Mouse (Mus musculus) heart, embryonic 16.5 days (tissue): Measurements from ENCODE around the gene Slit3. TPM values are rescaled to one million over a fixed set of nuclear protein-coding genes. Genes with fewer than 3 reads are reported as not detected.

ENCODE experiments used
- ATAC-seq: fragments of 200-750 bp; cut with Nextera tagmentation; replicated peaks from 2 replicates; pipeline ENCODE4 v1.8.0; 2017; ENCODE audit warnings: moderate number of reproducible peaks; ENCODE audit not compliant: insufficient read depth, low FRiP score; ENCODE audit errors: extremely low read depth
- H3K27ac ChIP-seq: fragments of 300-500 bp; sonication (generic); 2 replicates; pipeline ENCODE4 v1.5.1; 2014; ENCODE audit warnings: mild to moderate bottlenecking, low read length, control low read depth, moderate library complexity
- H3K27me3 ChIP-seq: fragments of 300-500 bp; sonication (generic); 2 replicates; pipeline ENCODE4 v1.6.1; 2014; ENCODE audit warnings: low read length, mixed read lengths; ENCODE audit not compliant: control insufficient read depth, insufficient read depth
- H3K36me3 ChIP-seq: fragments of 300-500 bp; sonication (generic); 2 replicates; pipeline ENCODE4 v1.6.1; 2014; ENCODE audit not compliant: control insufficient read depth, insufficient read depth
- H3K4me1 ChIP-seq: fragments of 300-500 bp; sonication (generic); 2 replicates; pipeline ENCODE4 v1.6.1; 2014; ENCODE audit warnings: low read length, mixed read lengths; ENCODE audit not compliant: control insufficient read depth, insufficient read depth
- H3K4me2 ChIP-seq: fragments of 300-500 bp; sonication (generic); 2 replicates; pipeline ENCODE4 v1.6.1; 2014; ENCODE audit warnings: low read depth, mild to moderate bottlenecking, control low read depth, low read length
- H3K4me3 ChIP-seq: fragments of 300-500 bp; sonication (generic); 2 replicates; pipeline ENCODE4 v1.5.1; 2014; ENCODE audit warnings: mild to moderate bottlenecking, control low read depth, low read length
- H3K9ac ChIP-seq: fragments of 300-500 bp; sonication (generic); 2 replicates; pipeline ENCODE4 v1.6.1; 2014; ENCODE audit warnings: low read length, control low read depth
- H3K9me3 ChIP-seq: fragments of 300-500 bp; sonication (generic); replicated peaks from 2 replicates; pipeline ENCODE4 v1.6.1; 2016; ENCODE audit warnings: low read length; ENCODE audit not compliant: control insufficient read depth
- WGBS: fragments of 180-500 bp; shearing (Covaris S2); extraction: QIAGEN DNeasy Blood & Tissue Kit; methylation state at CpG from one replicate; pipeline ENCODE4 v1.1.7; 2014; 5-methylcytosine and 5-hydroxymethylcytosine counted together
- polyA plus RNA-seq: library from polyadenylated mRNA; unstranded; fragments of >200 nt; fragmentation: Nextera tagmentation; extraction: Ambion mirVana; gene quantifications from 2 replicates; pipeline ENCODE4 v1.2.1, GENCODE M21; 2015

Gene Slit3
- polyA plus RNA-seq, 1 experiment from 2014 or later: 7.8 TPM

DNA sequence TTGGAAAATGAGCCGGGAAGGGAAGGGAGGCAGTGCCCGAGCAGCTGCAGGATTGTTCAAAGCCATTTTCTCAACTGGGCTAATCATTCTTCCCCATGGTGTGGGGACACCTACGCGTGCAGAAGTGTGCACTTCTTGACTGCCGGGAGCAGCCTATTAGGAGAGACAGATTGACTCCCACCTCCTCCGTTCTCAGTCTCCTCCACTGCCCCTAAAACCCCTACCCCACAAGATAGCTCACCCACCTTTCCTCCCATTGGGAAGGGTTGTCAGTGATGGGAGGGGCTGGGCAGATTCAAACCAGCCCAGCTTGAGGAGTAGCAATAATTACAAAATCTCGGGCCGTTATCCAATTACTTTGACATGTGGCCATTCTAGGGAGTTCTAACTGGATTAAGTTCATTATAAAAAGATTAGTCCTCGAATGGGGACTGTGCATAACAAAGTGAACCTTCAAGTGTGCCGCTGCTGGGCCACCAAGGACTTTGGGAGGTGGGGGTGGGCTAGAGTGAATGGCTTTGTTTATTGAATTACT is 333.2 kb downstream of the Slit3 start:
- WGBS: 54% methylated on average over 10 of the region's 10 CpGs
- no peak overlapping the region for H3K4me3 ChIP-seq
- H3K4me1 ChIP-seq: no peaks in the 10 kb centered on the region
- H3K4me2 ChIP-seq: no peak overlapping the region
- H3K9me3 ChIP-seq: no peaks in the 10 kb centered on the region
- H3K36me3 ChIP-seq: no peaks in the 10 kb centered on the region
- H3K27ac ChIP-seq: no peak overlapping the region
- no peak overlapping the region for H3K9ac ChIP-seq
- no peak for ATAC-seq
- H3K27me3 ChIP-seq: peaks cover 2% of the 10 kb centered on the region; the same call in 1 of the 2 replicates

DNA sequence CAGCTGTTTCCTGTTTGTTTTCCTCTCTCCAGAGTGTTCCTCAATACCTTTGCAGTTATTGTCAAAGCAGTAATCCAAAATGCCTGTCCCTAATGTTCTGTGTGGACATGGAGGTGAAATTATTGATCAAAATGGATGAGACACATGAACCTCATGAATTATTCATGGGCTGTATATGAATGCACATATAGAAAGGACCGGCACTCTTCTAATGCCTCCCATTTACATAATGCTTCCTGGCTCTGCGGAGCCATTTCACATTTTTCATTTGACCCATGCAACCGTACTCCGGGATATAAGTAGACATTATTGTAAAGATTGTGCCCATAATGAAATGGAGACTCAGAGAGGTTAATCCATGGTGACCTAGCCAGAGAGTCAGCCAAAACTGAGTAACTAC is 333.8 kb downstream of the Slit3 start:
- H3K9ac ChIP-seq: no peak overlapping the region
- H3K4me3 ChIP-seq: no peak overlapping the region
- H3K9me3 ChIP-seq: no peaks in the 10 kb centered on the region
- WGBS: 87% methylated on average over 4 of the region's 4 CpGs
- ATAC-seq: no peak
- H3K4me1 ChIP-seq: no peaks in the 10 kb centered on the region
- no peak overlapping the region for H3K27ac ChIP-seq
- no peak overlapping the region for H3K4me2 ChIP-seq
- peaks cover 2% of the 10 kb centered on the region; the same call in 1 of the 2 replicates for H3K27me3 ChIP-seq
- H3K36me3 ChIP-seq: no peaks in the 10 kb centered on the region

DNA sequence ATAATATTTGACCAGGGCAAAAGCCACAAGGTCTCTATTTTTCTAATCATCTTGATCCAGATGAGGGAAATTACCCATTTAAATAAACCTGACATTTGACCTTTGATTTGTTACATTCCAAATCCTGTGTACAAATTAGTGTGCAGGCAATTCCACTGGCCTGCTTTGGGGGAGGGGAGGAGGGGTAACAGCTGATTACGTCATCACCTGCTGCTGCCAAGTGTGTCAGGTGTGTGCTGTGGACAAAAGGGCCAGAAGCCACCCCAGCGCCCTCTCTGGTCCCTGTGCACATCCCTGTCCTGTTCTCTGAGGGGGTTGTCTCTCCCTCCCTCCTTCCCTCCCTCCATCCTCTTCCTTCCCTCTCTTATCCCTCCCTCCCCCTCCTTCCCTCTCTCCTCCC is 337.0 kb downstream of the Slit3 start:
- Histone ChIP-seq H3K9me3 (no peaks in the 10 kb centered on the region), H3K4me3 (no peak overlapping the region), H3K27me3 (peaks cover 2% of the 10 kb centered on the region; the same call in 1 of the 2 replicates), H3K36me3 (no peaks in the 10 kb centered on the region), H3K27ac (no peak overlapping the region), H3K4me1 (no peaks in the 10 kb centered on the region), H3K4me2 (no peak overlapping the region), H3K9ac (no peak overlapping the region)
- ATAC-seq: no peak
- 49% methylated on average over 2 of the region's 2 CpGs for WGBS

DNA sequence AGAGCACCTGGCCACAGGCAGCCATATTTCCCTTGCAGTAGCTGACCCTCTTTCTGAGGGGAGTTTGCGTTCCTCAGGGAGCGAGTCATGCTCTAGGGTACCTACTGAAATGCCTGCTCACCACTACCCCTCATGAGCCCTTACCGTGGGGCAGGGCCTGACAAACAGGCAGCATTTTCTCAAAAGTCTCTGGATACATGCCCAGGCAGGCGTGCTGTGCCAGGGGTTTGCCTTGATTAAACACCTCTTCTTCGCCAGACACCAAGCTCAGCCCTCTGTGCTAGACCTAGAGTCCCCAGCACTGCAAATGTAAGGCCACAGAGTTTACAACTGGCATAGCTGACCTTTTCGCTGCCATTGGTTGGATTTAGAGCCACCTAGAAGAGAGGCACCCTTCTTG is 345.7 kb downstream of the Slit3 start:
- no peak overlapping the region for H3K9ac ChIP-seq
- H3K27ac ChIP-seq: no peak overlapping the region
- H3K4me1 ChIP-seq: no peaks in the 10 kb centered on the region
- no peaks in the 10 kb centered on the region for H3K27me3 ChIP-seq
- 63% methylated on average over 6 of the region's 6 CpGs for WGBS
- no peak overlapping the region for H3K4me2 ChIP-seq
- H3K4me3 ChIP-seq: no peak overlapping the region
- ATAC-seq: no peak
- H3K36me3 ChIP-seq: no peaks in the 10 kb centered on the region
- H3K9me3 ChIP-seq: no peaks in the 10 kb centered on the region

DNA sequence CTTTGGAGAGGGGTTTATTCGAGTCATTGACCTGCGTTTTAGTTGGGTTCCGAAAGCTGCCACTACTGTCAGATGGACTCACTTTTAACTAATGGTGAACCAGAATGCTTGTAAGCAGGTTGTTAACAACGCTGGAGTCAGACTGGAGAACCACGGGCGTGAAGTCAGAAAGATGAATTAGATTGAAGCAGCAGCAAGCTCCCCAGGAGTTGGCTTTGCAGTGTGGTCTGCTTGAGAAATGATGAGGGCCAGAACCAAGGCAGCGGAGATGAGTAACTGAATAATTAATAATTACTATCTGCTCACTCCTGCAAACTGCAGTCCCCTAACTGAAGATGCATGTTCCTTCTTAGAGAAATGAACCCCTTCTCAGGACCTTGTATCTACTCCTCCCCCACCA is 347.8 kb downstream of the Slit3 start:
- Histone ChIP-seq H3K4me2 (no peak overlapping the region), H3K9me3 (no peaks in the 10 kb centered on the region), H3K4me1 (no peaks in the 10 kb centered on the region), H3K4me3 (no peak overlapping the region), H3K27ac (no peak overlapping the region), H3K9ac (no peak overlapping the region), H3K36me3 (no peaks in the 10 kb centered on the region), H3K27me3 (no peaks in the 10 kb centered on the region)
- 87% methylated on average over 7 of the region's 7 CpGs for WGBS
- no peak for ATAC-seq

DNA sequence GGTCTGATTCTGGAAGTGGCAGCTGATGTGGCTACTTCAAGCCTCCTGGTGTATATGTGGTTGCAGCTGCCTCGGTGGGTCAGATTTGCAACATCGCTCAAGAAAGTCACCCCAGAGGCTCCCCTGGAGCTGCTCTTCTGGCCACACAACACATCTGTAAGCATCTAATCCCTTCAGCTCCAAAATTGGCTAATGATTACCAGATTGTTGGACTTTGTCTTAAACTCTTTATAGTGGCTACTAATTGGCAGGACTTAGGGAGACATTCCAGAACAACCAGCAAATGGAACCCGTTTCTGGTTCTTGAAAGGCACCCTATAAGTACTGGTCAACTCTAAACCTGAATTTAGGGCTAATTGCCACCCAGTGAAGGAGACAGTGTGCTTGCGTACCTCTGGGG is 348.9 kb downstream of the Slit3 start:
- ATAC-seq: no peak
- Histone ChIP-seq H3K4me2 (no peak overlapping the region), H3K9me3 (no peaks in the 10 kb centered on the region), H3K36me3 (no peaks in the 10 kb centered on the region), H3K4me3 (no peak overlapping the region), H3K27ac (no peak overlapping the region), H3K4me1 (no peaks in the 10 kb centered on the region), H3K9ac (no peak overlapping the region), H3K27me3 (no peaks in the 10 kb centered on the region)
- 77% methylated on average over 4 of the region's 4 CpGs for WGBS

DNA sequence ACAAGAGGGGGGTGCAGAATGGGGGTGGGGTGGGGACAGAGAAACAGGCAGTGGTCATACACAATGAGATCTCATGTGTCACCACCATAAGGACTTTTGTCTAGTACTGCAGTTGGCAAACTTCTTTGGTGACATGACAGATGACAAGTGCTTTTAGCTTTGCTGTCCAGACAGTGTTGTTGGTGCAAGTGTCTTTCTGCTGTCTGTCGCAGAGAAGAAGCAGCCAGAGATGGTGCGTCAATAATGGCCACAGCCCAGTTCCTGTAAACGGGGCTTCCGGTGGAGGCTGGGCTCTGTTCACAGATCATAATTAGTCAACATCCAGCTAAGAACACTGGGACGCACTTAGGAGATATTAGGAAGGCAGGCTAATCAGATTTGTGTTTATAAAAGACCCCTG is 349.8 kb downstream of the Slit3 start:
- ATAC-seq: no peak
- H3K36me3 ChIP-seq: no peaks in the 10 kb centered on the region
- no peak overlapping the region for H3K27ac ChIP-seq
- H3K9ac ChIP-seq: no peak overlapping the region
- H3K27me3 ChIP-seq: no peaks in the 10 kb centered on the region
- WGBS: 48% methylated on average over 5 of the region's 5 CpGs
- no peak overlapping the region for H3K4me2 ChIP-seq
- H3K4me3 ChIP-seq: no peak overlapping the region
- H3K4me1 ChIP-seq: no peaks in the 10 kb centered on the region
- no peaks in the 10 kb centered on the region for H3K9me3 ChIP-seq

DNA sequence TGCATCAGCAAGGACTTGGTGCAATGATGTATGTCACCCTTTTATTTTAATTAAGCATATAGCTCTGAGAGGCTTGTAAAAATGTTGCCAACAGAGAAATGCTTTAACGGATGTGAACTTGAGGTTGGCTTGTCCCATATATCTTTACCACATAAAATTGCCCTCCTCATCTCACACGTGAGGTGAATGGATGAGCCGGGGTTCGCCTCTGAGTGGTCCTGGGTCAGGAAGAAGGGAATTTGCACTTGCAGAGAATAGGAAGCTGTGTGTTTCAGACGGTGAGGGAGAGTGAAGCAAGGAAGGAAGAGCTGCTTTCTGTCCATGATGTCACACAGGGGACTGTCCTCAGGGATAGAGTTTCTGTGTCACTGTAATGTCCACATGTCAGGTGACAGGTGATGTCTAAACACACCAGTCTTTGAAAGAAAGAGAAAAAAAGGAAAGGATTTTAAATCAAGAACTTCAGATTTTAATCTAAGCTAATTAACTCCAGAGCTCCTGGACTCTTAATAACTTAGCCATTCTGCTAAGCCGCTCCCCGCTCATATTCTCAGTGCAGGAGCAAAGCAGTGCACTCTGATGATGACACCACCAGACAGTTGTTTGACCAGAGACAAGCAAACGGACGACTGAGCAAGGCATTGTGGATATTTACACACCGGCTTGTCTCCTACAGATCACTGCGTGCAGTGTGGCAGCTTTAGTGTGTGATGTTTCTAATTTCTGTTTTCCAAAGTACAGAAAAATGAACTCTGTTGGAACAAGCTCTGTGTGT is 352.0 kb downstream of the Slit3 start:
- WGBS: 69% methylated on average over 11 of the region's 11 CpGs
- no peaks in the 10 kb centered on the region for H3K4me1 ChIP-seq
- no peaks in the 10 kb centered on the region for H3K9me3 ChIP-seq
- H3K27me3 ChIP-seq: no peaks in the 10 kb centered on the region
- no peak overlapping the region for H3K27ac ChIP-seq
- H3K4me2 ChIP-seq: no peak overlapping the region
- no peaks in the 10 kb centered on the region for H3K36me3 ChIP-seq
- H3K9ac ChIP-seq: no peak overlapping the region
- no peak overlapping the region for H3K4me3 ChIP-seq
- ATAC-seq: no peak

DNA sequence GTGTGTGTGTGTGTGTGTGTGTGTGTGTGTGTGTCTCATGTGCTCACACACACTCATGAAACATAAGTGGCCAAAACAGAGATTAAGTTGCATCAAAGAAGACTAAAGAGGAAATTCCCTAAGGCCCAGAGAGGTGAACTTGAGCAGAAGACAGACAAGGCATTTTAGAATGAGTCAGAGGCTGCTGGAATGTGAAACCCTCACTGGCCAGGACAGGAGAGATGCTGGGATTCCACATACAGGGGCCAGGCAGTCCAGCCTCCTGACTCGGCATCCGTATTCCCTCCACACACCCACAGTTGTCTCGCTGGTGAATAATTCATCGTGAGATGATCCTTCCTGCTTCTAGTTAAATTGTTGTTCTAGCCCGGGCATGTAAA is 352.6 kb downstream of the Slit3 start:
- no peak for ATAC-seq
- no peak overlapping the region for H3K27ac ChIP-seq
- H3K9me3 ChIP-seq: peaks cover under 1% of the 10 kb centered on the region; the same call in 1 of the 2 replicates
- WGBS: 63% methylated on average over 5 of the region's 5 CpGs
- no peaks in the 10 kb centered on the region for H3K4me1 ChIP-seq
- no peak overlapping the region for H3K4me3 ChIP-seq
- H3K9ac ChIP-seq: no peak overlapping the region
- no peaks in the 10 kb centered on the region for H3K27me3 ChIP-seq
- H3K36me3 ChIP-seq: no peaks in the 10 kb centered on the region
- H3K4me2 ChIP-seq: no peak overlapping the region
